Mouse (Mus musculus) midbrain, embryonic 16.5 days (tissue): ENCODE results near the gene Asah2. TPM values are rescaled to one million over a fixed set of nuclear protein-coding genes. Genes with fewer than 3 reads are reported as not detected.

Source experiments
- ATAC-seq: fragments of 200-750 bp; cut with Nextera tagmentation; 2 replicates; pipeline ENCODE4 v1.8.0; 2017; ENCODE audit warnings: moderate TSS enrichment
- H3K27ac ChIP-seq: fragments of 300-500 bp; sonication (generic); 2 replicates; pipeline ENCODE4 v1.5.1; 2014; ENCODE audit warnings: mild to moderate bottlenecking, low read length, mixed read lengths
- H3K27me3 ChIP-seq: fragments of 300-500 bp; sonication (generic); 2 replicates; pipeline ENCODE4 v1.6.1; 2014; ENCODE audit warnings: low read depth, low read length, mixed read lengths; ENCODE audit not compliant: control insufficient read depth, insufficient read depth
- H3K36me3 ChIP-seq: fragments of 300-500 bp; sonication (generic); 2 replicates; pipeline ENCODE4 v1.6.1; 2014; ENCODE audit warnings: mild to moderate bottlenecking, low read length, moderate library complexity, mixed read lengths; ENCODE audit not compliant: control insufficient read depth, insufficient read depth
- H3K4me1 ChIP-seq: fragments of 300-500 bp; sonication (generic); 2 replicates; pipeline ENCODE4 v1.6.1; 2014; ENCODE audit warnings: mild to moderate bottlenecking, low read length, mixed read lengths; ENCODE audit not compliant: control insufficient read depth, insufficient read depth
- H3K4me2 ChIP-seq: fragments of 300-500 bp; sonication (generic); 2 replicates; pipeline ENCODE4 v1.6.1; 2014; ENCODE audit warnings: mild to moderate bottlenecking, low read length, mixed read lengths
- H3K4me3 ChIP-seq: fragments of 300-500 bp; sonication (generic); 2 replicates; pipeline ENCODE4 v1.5.1; 2014; ENCODE audit warnings: low read depth, mild to moderate bottlenecking, low read length, moderate library complexity, mixed read lengths
- H3K9ac ChIP-seq: fragments of 300-500 bp; sonication (generic); 2 replicates; pipeline ENCODE4 v1.6.1; 2014; ENCODE audit warnings: low read depth, low read length, mixed read lengths
- H3K9me3 ChIP-seq: fragments of 300-500 bp; sonication (generic); replicated peaks from 2 replicates; pipeline ENCODE4 v1.6.1; 2014; ENCODE audit warnings: mild to moderate bottlenecking, low read length, mixed read lengths; ENCODE audit not compliant: control insufficient read depth, poor library complexity, severe bottlenecking
- WGBS: fragments of 180-500 bp; shearing (Covaris S2); extraction: QIAGEN DNeasy Blood & Tissue Kit; methylation state at CpG from one replicate; pipeline ENCODE4 v1.1.7; 2014; 5-methylcytosine and 5-hydroxymethylcytosine counted together
- polyA plus RNA-seq: library from polyadenylated mRNA; unstranded; fragments of >200 nt; fragmentation: Nextera tagmentation; extraction: Ambion mirVana; gene quantifications from 2 replicates; pipeline ENCODE4 v1.2.1, GENCODE M21; 2015

Gene Asah2
- polyA plus RNA-seq, 1 experiment from 2014 or later: 0.54 TPM

GRCm38 (mm10) chr19:31950793-31951489 is 157.1 kb downstream of the Asah2 start:
- no peaks in the 10 kb centered on the region for H3K27me3 ChIP-seq
- no peaks in the 10 kb centered on the region for H3K4me1 ChIP-seq
- 80% methylated on average over 7 of the region's 7 CpGs for WGBS
- no peak for ATAC-seq
- no peak overlapping the region for H3K27ac ChIP-seq
- H3K4me2 ChIP-seq: no peak overlapping the region
- H3K9me3 ChIP-seq: no peaks in the 10 kb centered on the region
- H3K4me3 ChIP-seq: no peak overlapping the region
- H3K36me3 ChIP-seq: no peaks in the 10 kb centered on the region
- no peak overlapping the region for H3K9ac ChIP-seq

Other genes with a start within 250 kb of the Asah2 start
- gene A1cf, start 239.4 kb downstream of the Asah2 start, polyA plus RNA-seq: not detected in 2 replicates